Mouse (Mus musculus): ENCODE measurements at regions not wholly inside any gene's neighbourhood (a gene's known extent, or its start where the extent isn't known, plus 50 kb on each side); places are given as distances from the start of the nearest gene placed in this dataset.

GRCm38 (mm10) chr2:105515326-105515725 is 116.2 kb upstream of the Rcn1 start:
- Histone ChIP-seq H3K4me2 (ENCODE audit: low read depth, severe bottlenecking) (no peak overlapping the region), H3K4me3 (ENCODE audit: low read depth, low read length) (no peak overlapping the region), H3K9ac (ENCODE audit: low read length) (no peak overlapping the region), H3K27ac (replicated peaks; ENCODE audit: low read depth, low read length) (no peak overlapping the region), H3K27me3 (ENCODE audit: control insufficient read depth, insufficient read depth, low read length) (no peaks in the 10 kb centered on the region), H3K4me1 (ENCODE audit: control insufficient read depth, insufficient read depth, low read length) (no peaks in the 10 kb centered on the region), H3K9me3 (ENCODE audit: control insufficient read depth, low read length) (no peaks in the 10 kb centered on the region), H3K36me3 (ENCODE audit: control insufficient read depth, insufficient read depth, low read length) (no peaks in the 10 kb centered on the region)
- 90% methylated on average over 3 of the region's 3 CpGs for WGBS
- DNase-seq (ENCODE audit: low spot score) (no peak), ATAC-seq (ENCODE audit: insufficient number of reproducible peaks, low FRiP score, low TSS enrichment, low read depth) (no peak)

DNA sequence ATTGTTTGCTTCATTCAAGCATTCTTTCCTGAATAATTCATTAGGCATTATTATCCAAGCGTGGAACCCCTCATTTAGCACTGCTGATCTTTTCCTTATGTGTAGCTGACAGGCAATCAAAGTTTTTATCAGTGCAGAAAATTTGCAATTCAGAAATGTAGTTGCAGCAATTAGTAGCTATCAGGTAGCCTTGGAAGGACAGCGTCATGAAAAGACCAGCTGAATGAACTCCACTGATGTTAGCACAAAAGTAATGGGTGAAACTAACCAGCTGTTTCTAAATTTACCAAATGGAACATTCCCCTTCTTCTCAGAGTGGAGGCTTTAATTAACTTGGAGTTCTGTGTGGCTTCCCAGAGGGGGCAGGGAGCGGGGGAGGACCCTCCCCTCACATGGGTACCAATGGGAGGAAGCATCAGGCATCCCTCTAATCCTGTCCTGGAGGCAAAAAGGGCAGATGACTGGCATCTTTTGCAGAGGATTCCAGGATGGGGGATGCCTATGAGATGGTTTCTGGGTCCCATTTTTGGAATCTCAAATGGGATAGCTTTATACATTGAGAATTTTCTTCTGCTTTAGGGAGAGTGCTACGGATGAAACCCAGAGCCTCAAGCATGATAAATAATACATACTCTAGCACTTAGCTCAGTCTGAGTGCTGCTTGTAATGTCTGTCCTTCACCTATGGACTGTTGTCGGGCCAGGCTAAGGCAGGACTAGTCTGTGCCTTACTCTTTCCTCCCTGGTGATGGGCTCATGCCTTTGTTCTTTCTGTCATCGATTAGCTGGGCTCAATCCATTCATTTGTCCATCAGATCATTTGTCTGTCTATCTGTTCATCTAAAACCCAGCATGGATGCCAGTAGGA is 117.4 kb upstream of the Rcn1 start:
- Histone ChIP-seq H3K4me2 (ENCODE audit: low read depth, severe bottlenecking) (no peak overlapping the region), H3K9me3 (ENCODE audit: control insufficient read depth, low read length) (no peaks in the 10 kb centered on the region), H3K36me3 (ENCODE audit: control insufficient read depth, insufficient read depth, low read length) (no peaks in the 10 kb centered on the region), H3K4me1 (ENCODE audit: control insufficient read depth, insufficient read depth, low read length) (no peaks in the 10 kb centered on the region), H3K4me3 (ENCODE audit: low read depth, low read length) (no peak overlapping the region), H3K9ac (ENCODE audit: low read length) (no peak overlapping the region), H3K27me3 (ENCODE audit: control insufficient read depth, insufficient read depth, low read length) (no peaks in the 10 kb centered on the region), H3K27ac (replicated peaks; ENCODE audit: low read depth, low read length) (no peak overlapping the region)
- 75% methylated on average over 6 of the region's 6 CpGs for WGBS
- ATAC-seq (ENCODE audit: insufficient number of reproducible peaks, low FRiP score, low TSS enrichment, low read depth) (no peak), DNase-seq (ENCODE audit: low spot score) (peak; percentile 17)

- WGBS = 10% methylated on average over 4 of the region's 4 CpGs
- no peaks in the 10 kb centered on the region for H3K36me3 ChIP-seq (ENCODE audit: control insufficient read depth, insufficient read depth, low read length)
- no peak overlapping the region for H3K9ac ChIP-seq (ENCODE audit: low read length)
- H3K9me3 ChIP-seq (ENCODE audit: control insufficient read depth, low read length) = no peaks in the 10 kb centered on the region
- H3K4me1 ChIP-seq (ENCODE audit: control insufficient read depth, insufficient read depth, low read length) = no peaks in the 10 kb centered on the region
- DNase-seq (ENCODE audit: low spot score) (peak; percentile 19), ATAC-seq (ENCODE audit: insufficient number of reproducible peaks, low FRiP score, low TSS enrichment, low read depth) (no peak)
- no peaks in the 10 kb centered on the region for H3K27me3 ChIP-seq (ENCODE audit: control insufficient read depth, insufficient read depth, low read length)
- H3K4me2 ChIP-seq (ENCODE audit: low read depth, severe bottlenecking) = no peak overlapping the region
- no peak overlapping the region for H3K27ac ChIP-seq (replicated peaks; ENCODE audit: low read depth, low read length)
- no peak overlapping the region for H3K4me3 ChIP-seq (ENCODE audit: low read depth, low read length)
Measured at GRCm38 (mm10) chr2:105521841-105522240, 122.7 kb upstream of the Rcn1 start.

DNA sequence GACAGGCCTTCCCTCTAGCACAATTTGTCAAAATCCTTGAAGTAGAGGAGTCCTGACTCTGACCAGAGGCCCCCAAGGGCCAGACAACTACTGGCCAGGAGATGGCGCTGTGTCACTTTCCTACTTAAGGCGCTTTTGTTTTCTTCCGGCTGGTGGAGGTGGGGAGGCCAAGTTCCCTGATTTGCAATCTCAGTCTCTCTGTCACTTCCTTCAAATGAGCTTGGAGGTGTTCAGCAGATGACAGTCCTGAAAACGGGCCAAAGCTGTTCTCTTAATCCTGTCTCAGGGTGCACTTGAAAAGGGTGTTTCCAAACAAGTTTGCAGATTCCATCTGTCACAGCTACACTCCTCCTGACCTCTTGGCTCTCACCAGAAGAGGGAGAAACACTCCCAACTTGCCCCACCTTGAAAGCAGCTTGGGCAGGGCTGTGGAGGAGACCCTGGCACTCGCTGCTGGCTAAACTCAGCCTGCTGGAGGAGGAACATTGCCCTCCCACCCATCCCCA is 124.2 kb upstream of the Rcn1 start:
- Histone ChIP-seq H3K4me1 (ENCODE audit: control insufficient read depth, insufficient read depth, low read length) (no peaks in the 10 kb centered on the region), H3K9me3 (ENCODE audit: control insufficient read depth, low read length) (no peaks in the 10 kb centered on the region), H3K4me2 (ENCODE audit: low read depth, severe bottlenecking) (no peak overlapping the region), H3K36me3 (ENCODE audit: control insufficient read depth, insufficient read depth, low read length) (no peaks in the 10 kb centered on the region), H3K27ac (replicated peaks; ENCODE audit: low read depth, low read length) (no peak overlapping the region), H3K27me3 (ENCODE audit: control insufficient read depth, insufficient read depth, low read length) (no peaks in the 10 kb centered on the region), H3K9ac (ENCODE audit: low read length) (no peak overlapping the region), H3K4me3 (ENCODE audit: low read depth, low read length) (no peak overlapping the region)
- ATAC-seq (ENCODE audit: insufficient number of reproducible peaks, low FRiP score, low TSS enrichment, low read depth) (no peak), DNase-seq (ENCODE audit: low spot score) (peak; percentile 73)
- 5% methylated on average over 5 of the region's 5 CpGs for WGBS

DNA sequence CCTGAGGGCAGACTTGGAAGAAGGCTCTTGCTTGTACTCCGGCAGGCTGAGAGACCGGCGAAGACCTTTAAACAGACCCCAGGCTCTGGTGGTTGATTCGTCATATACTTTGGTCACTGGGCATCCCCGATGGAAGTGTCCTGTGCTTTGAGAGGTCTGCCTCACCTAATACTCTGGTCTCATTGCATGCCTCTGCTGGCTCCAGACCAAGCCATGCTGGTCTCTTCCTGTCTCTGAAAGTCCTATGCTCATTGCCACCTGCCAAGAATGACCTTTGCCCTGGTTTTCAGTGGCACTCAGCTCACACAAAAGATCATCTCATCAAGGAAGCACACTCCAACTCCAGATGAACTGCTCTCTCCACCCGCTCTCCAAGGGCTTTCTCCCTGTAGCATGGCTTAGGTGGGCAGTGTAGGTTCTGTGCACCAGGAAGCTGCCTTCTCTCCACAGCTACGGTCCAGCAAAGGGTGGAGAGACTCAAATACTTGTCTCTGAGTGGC is 126.0 kb upstream of the Rcn1 start:
- ATAC-seq (ENCODE audit: insufficient number of reproducible peaks, low FRiP score, low TSS enrichment, low read depth) = no peak
- Histone ChIP-seq H3K27ac (replicated peaks; ENCODE audit: low read depth, low read length) (no peak overlapping the region), H3K9ac (ENCODE audit: low read length) (no peak overlapping the region), H3K27me3 (ENCODE audit: control insufficient read depth, insufficient read depth, low read length) (no peaks in the 10 kb centered on the region), H3K4me3 (ENCODE audit: low read depth, low read length) (no peak overlapping the region), H3K4me2 (ENCODE audit: low read depth, severe bottlenecking) (no peak overlapping the region), H3K4me1 (ENCODE audit: control insufficient read depth, insufficient read depth, low read length) (no peaks in the 10 kb centered on the region), H3K9me3 (ENCODE audit: control insufficient read depth, low read length) (no peaks in the 10 kb centered on the region), H3K36me3 (ENCODE audit: control insufficient read depth, insufficient read depth, low read length) (no peaks in the 10 kb centered on the region)
- 70% methylated on average over 7 of the region's 7 CpGs for WGBS
- DNase-seq (ENCODE audit: low spot score) = no peak

- no peak overlapping the region for H3K4me3 ChIP-seq (ENCODE audit: low read depth, low read length)
- no peak for DNase-seq (ENCODE audit: low spot score)
Measured at GRCm38 (mm10) chr2:105528535-105528934, 129.4 kb upstream of the Rcn1 start.

GRCm38 (mm10) chr2:105544099-105544498 is 124.6 kb upstream of the Pax6 start:
- no peak overlapping the region for H3K9ac ChIP-seq (ENCODE audit: low read length)
- H3K4me2 ChIP-seq (ENCODE audit: low read depth, severe bottlenecking) = no peak overlapping the region
- DNase-seq (ENCODE audit: low spot score) (no peak), ATAC-seq (ENCODE audit: insufficient number of reproducible peaks, low FRiP score, low TSS enrichment, low read depth) (no peak)
- H3K9me3 ChIP-seq (ENCODE audit: control insufficient read depth, low read length) = no peaks in the 10 kb centered on the region
- H3K4me1 ChIP-seq (ENCODE audit: control insufficient read depth, insufficient read depth, low read length) = no peaks in the 10 kb centered on the region
- no peaks in the 10 kb centered on the region for H3K36me3 ChIP-seq (ENCODE audit: control insufficient read depth, insufficient read depth, low read length)
- no peak overlapping the region for H3K4me3 ChIP-seq (ENCODE audit: low read depth, low read length)
- no peak overlapping the region for H3K27ac ChIP-seq (replicated peaks; ENCODE audit: low read depth, low read length)
- 81% methylated on average over 13 of the region's 13 CpGs for WGBS
- H3K27me3 ChIP-seq (ENCODE audit: control insufficient read depth, insufficient read depth, low read length) = no peaks in the 10 kb centered on the region

More at GRCm38 (mm10) chr2:105528535-105528934, 129.4 kb upstream of the Rcn1 start:
- Histone ChIP-seq H3K4me1 (ENCODE audit: control insufficient read depth, insufficient read depth, low read length) (no peaks in the 10 kb centered on the region), H3K36me3 (ENCODE audit: control insufficient read depth, insufficient read depth, low read length) (no peaks in the 10 kb centered on the region), H3K9ac (ENCODE audit: low read length) (no peak overlapping the region), H3K9me3 (ENCODE audit: control insufficient read depth, low read length) (no peaks in the 10 kb centered on the region), H3K27me3 (ENCODE audit: control insufficient read depth, insufficient read depth, low read length) (no peaks in the 10 kb centered on the region), H3K27ac (replicated peaks; ENCODE audit: low read depth, low read length) (no peak overlapping the region), H3K4me2 (ENCODE audit: low read depth, severe bottlenecking) (no peak overlapping the region)
- ATAC-seq (ENCODE audit: insufficient number of reproducible peaks, low FRiP score, low TSS enrichment, low read depth) = no peak
- WGBS = 89% methylated on average over 8 of the region's 8 CpGs

GRCm38 (mm10) chr2:105552092-105552491 is 116.6 kb upstream of the Pax6 start:
- H3K9ac ChIP-seq (ENCODE audit: low read length) = no peak overlapping the region
- ATAC-seq (ENCODE audit: insufficient number of reproducible peaks, low FRiP score, low TSS enrichment, low read depth) (no peak), DNase-seq (ENCODE audit: low spot score) (peak; percentile 14)
- H3K4me3 ChIP-seq (ENCODE audit: low read depth, low read length) = no peak overlapping the region
- no peaks in the 10 kb centered on the region for H3K27me3 ChIP-seq (ENCODE audit: control insufficient read depth, insufficient read depth, low read length)
- 81% methylated on average over 2 of the region's 2 CpGs for WGBS
- no peak overlapping the region for H3K27ac ChIP-seq (replicated peaks; ENCODE audit: low read depth, low read length)
- no peak overlapping the region for H3K4me2 ChIP-seq (ENCODE audit: low read depth, severe bottlenecking)
- H3K4me1 ChIP-seq (ENCODE audit: control insufficient read depth, insufficient read depth, low read length) = no peaks in the 10 kb centered on the region
- no peaks in the 10 kb centered on the region for H3K9me3 ChIP-seq (ENCODE audit: control insufficient read depth, low read length)
- no peaks in the 10 kb centered on the region for H3K36me3 ChIP-seq (ENCODE audit: control insufficient read depth, insufficient read depth, low read length)
